Mouse (Mus musculus): Measurements from ENCODE around the gene Tmem184a.

- TF ChIP-seq CTCF (IDR thresholded peaks at IDR 0.05; ENCODE audit: low read depth) = no peak
- TF ChIP-seq EP300 (optimal IDR thresholded peaks at IDR 0.05) = no peak
Observed at GRCm38 (mm10) chr5:139801231-139801630, 18.5 kb downstream of the Tmem184a start.
